Mouse (Mus musculus): ENCODE measurements around the gene Dpt. TPM values are rescaled to one million over a fixed set of nuclear protein-coding genes. Genes with fewer than 3 reads are reported as not detected.
"Not testable (repeated sequence)": the region's sequence is repeated elsewhere in the genome, so short reads cannot be mapped to it uniquely, and the experiment has no call there.

The Dpt gene
- total RNA-seq, 2 experiments from 2014 or later, result not detected

DNA sequence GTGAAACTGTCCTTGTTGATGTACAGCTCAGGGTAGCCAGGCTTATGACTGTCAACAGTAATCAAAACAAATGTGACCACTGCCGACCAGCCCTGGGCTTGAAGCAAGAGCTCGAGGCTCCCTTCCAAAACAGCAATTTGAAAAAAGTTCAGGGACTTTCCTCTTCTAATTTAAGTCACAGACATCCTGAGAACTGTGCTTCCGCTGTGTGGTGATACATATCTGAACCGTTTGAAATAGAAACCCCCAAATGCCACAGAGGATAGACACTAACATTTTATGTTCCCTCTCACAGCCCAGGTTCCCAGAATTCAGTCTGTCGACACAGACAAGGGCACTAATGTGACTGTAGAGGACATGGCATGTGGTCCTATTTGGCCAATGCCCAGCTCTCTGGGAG is 18.9 kb downstream of the Dpt start:
- peak; percentile 37 for ATAC-seq (ENCODE audit: poor library complexity, severe bottlenecking)

DNA sequence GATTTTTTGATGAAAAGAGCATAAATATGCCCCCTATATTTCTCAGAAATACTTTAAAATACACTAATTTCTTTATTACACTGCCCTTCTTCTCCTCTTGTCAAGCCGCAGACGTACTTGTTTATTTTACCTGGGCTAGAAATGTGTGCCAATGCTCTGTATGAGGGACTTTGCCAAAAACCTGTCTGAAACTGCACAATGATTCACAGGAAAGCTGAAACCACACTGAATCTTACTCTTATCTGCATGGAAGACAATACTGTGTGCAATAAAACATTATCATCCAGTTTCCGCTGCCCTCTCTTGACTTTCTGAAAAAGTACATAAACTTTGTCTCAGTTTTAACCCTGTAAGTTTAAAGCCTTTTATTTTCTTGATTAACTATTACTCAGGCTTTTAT is 20.9 kb downstream of the Dpt start:
- no peak for ATAC-seq (ENCODE audit: poor library complexity, severe bottlenecking)

DNA sequence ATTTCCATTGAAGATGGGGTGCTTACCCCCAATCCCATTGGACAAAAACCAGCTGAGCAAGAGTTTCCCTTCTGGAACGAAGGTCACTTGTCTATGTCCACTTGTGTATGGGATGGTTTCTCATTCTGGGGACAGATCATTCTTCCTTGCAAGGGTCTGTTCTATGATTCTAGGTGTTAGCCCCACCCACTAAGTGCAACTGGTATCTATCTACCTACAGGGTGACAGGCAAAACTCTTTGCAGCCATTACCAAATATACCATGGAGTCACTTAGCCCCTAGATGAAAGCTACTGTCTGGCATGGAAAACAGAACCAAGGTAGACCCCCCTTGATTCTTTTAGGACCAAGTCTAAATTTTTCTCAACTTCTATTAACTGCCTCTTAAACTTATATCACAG is 24.9 kb downstream of the Dpt start:
- ATAC-seq (ENCODE audit: poor library complexity, severe bottlenecking), result no peak

DNA sequence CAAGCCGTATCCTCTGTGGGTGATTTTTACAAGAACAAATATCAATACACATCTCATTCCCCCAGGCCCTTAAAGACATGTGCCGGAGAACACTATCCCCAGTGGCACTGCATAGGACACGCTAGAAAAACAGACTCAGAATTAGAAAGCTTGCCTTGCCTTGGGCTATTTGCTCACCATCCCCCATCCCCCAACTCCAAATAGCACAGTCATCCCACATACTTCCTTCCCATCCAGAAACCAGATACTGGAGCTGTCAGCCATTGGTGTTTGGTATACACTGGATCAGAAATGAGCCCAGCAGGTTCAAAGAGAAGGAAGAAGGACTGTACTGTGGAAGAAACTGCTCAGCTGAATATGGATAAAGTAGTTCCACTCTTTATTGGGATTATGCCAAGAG is 25.4 kb downstream of the Dpt start:
- ATAC-seq (ENCODE audit: poor library complexity, severe bottlenecking), result no peak

DNA sequence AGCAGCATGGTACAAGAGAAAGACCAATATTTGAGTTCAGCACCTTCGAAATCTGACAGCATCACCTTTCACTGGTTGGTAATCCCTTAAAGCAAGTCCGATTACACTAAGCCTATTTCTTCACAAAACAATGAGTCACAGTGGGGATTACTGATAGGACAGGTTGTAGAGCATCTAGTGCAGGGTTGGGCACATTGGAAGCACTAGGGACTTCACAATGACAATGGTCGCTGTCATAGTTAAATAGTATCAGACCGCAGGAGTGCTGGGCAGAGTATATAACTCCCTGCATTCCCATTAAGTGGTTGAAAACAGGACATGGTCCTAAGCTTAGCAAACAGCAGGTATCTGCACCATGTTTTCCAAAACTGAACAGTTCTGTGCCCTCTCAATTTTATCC is 25.8 kb downstream of the Dpt start:
- ATAC-seq (ENCODE audit: poor library complexity, severe bottlenecking), result no peak

DNA sequence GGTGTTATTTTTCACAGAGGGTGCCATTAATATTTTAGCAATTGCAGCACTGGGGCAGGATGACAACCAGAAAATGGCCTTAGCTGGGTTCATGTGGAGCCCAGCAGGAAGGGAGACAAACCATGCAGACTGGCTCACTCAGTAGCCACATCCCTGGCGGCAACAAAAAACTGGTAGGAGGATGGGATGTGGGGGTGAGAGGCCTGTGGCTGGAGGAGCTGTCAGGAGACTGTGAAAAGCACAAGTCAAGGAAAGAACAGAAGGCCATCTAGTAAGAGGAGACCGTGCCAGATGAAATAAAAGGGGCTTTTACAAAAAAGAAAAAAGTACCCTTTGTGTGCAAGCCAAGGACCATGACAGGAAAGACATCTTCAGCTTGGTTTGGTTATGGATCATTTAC is 28.5 kb downstream of the Dpt start:
- no peak for ATAC-seq (ENCODE audit: poor library complexity, severe bottlenecking)

DNA sequence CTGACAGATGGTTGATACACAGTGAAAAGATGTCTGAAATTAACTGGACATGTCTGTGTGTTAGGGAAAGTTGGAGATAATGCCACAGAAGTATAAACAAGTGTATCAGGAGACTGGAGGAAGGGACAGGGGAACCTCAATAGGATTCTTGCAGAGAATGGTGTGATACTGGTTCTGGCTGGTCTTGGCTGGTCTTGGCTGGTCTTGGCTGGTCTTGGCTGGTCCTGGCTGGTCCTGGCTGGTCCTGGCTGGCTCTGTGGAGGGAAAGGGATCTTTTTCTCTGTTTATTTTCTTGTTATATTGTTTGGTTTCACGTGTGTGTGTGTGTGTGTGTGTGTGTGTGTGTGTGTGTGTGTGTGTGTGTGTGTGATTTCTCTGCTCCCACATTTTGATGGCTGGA is 33.4 kb downstream of the Dpt start:
- ATAC-seq (ENCODE audit: poor library complexity, severe bottlenecking), result no peak

DNA sequence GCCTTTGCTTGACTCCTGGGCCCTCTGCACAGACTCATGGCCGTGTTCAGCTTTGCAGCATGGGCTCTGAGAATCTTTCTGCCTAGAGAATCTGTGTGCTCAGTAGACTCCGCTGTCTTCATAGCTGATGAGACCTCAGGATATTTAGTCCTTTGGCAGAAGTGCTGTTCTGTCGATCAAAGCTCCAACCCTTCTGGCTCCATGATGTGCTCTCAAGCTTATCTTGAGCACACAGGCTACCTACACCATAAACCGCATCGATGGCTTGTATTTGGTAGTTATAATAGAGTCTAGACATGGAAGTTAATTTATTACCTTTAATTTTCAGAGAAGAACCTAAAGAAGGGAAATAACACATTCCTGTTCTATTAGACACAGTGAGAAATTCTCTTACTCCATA is 36.0 kb downstream of the Dpt start:
- ATAC-seq (ENCODE audit: poor library complexity, severe bottlenecking), result no peak

DNA sequence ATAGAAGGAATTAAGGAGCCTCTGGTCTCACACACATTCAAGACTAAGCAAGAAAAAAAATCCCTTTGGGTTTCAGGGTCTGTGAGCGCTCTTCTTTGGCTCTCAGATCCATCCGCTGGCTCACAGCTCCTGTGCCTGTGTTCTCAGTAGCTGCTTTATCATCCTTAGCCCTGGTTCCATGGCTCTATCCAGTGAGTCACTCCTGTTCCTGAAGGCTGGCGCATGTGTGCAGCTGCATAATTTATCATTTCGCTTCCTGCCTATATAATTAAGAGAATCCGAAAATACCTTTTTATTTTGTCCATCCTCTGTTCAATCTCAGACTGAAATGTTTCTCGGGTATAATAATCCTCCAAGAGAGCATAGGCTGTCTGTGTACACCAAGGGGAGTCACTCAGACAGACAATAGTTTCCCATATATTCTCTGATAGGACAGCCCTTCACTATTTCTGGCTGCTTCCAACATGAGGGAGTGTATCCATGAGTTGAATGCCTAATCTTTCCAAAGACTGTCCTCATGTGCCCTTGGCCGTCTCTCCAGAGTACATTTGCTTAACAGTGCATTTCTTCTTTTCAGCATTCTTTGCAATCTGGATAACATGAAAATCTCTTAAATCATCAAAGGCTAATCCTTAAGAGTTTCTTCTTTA is 52.3 kb downstream of the Dpt start:
- no peak for ATAC-seq (ENCODE audit: poor library complexity, severe bottlenecking)

DNA sequence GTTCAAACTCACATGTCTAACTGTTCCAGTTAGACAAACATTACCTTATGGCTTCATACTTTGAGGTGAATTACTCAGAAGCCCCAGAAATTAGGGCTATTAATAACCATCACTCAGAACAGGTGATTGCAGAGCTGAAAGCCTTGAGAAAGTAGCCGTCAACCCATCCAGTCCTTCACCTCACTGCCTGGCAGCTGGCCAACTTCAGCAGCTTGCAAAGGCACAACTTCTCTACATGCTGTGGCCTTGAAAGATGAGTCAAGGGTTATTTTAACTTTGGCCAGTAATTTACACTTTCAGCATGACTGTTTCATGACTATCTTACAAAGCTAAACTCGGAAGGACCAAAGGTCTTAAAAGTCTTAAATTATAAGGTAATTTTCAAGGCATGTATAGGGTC is 59.3 kb downstream of the Dpt start:
- ATAC-seq (ENCODE audit: poor library complexity, severe bottlenecking), result not testable (repeated sequence)

DNA sequence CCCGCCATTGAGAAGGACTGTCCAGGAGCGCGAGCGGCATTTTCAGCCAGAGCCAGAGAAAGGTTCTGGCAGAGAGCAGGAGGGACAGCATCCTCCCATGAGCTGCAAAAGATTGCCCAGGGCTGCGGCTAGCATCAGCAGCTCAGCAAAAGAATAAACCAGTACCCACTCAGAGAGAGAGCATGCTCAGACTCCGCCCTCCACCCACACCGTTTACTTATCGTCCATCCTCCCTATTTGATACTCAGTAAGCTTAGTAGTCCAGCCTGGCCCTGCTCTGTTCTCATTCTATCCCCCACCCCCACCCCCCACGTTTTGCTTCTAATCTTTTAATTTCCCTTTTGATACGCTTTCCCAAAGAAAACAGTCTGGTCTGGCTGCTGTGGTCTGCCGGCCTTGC is 63.5 kb downstream of the Dpt start:
- ATAC-seq (ENCODE audit: poor library complexity, severe bottlenecking), result no peak

DNA sequence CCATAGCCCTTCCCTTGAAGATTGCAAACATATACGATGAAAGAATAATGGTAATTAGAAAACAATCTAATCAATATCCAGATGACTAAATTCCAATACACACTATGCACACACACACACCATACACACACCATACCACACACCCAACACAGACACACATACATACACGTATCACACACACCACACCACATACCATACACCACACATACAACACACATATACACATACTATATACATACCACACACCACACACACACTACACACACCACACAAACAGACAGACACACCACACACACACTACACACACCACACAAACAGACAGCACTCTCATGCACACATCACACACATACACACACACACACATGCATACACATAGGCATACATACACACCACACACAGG is 64.3 kb downstream of the Dpt start:
- ATAC-seq (ENCODE audit: poor library complexity, severe bottlenecking), result no peak

DNA sequence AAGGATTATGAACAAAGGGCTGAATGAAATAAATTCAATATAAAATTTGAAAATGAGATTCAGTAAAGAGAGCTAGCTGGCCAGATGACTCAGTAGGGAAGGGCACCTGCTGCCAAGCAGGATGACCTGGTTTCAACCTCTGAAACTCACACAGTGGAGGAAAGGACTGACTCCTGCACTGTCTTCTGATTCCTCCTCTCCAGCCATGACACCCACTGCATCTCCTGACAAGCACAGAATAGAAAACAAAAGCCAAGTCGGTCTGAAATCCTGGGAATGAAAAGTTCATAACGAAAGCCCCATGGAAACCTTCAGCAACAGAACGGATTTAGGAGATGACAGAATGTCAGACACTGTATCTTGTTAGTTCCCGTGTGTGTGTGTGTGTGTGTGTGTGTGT is 65.1 kb downstream of the Dpt start:
- no peak for ATAC-seq (ENCODE audit: poor library complexity, severe bottlenecking)

DNA sequence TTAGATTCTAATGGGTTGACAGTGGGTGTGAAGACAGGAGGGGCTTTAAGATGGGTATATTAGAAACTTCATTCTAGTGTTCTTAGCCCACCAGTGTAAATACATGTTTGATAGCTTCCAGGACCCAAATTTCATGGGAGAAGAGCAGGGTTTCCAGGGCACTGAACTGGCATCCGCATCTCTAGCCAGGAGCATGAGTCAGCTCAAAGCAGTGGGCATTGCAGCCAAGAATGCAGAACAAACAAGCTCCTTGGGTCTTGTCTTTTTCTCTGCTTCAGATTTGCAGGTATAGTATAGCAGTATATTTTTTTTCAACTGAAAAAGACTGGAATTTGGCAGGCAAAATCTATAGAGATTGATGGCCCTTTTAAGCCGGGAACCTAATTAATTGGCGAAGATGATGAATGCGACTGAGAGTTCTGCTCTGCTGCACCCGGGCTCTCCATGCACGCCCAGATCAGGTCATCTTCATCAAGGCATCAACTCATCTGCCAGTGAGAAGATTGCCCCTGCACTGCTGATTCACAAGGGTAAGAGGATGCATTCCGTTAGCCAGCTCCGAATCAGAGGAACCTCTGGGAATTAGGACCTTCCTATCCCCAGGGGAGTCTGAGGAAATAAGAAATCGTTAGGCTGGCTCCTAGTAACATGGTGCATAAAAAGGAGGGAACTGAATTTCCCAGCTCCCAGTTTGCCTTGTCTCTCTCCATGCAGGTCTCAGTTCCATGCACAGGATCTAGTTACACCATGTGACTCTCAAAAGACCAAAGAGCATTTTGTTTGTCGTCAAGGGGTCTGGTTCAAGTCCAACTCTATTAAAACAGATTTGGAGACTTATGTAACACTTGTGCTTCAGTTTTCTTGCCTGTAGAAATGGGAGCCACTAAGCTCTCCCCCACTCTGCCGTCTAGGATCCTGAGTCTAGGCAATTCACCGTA is 66.8 kb downstream of the Dpt start:
- no peak for ATAC-seq (ENCODE audit: poor library complexity, severe bottlenecking)

DNA sequence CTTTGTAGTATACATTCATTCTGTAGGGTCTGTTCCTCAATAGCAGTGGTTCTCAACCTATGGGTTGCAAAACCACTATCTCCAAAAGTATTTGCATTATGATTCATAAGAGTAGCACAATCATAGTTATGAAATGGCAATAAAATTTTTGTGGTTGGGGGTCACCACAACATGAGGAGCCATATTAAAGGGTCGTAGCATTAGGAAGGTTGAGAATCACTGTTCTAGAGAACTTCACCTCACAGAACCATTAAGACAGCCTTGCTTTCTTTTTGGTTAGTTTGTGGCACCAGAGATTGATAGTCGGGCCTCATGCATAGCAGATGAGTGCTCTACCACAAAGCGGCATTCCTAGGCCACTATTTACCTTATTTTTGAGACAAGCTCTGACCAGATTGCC is 68.2 kb downstream of the Dpt start:
- no peak for ATAC-seq (ENCODE audit: poor library complexity, severe bottlenecking)

DNA sequence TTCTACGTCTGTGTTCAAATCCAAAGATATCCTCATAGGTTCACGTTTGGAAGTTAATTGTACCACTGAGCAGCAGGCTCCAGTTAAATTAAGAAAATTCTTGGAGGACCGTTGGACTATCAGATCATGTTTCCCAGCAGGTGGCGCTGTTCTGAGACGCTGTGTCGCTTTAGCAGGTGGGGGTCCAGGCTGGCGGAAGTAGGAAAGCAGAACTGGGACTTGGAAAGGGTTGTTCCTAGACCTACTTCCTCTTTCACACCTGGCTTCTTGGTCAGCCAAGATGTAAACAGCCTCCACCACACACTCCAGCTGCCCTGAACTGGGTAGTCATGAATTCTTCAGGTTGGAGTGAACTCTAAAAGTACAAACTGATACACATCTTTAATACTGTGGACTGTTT is 74.2 kb downstream of the Dpt start:
- peak; percentile 84 for ATAC-seq (ENCODE audit: poor library complexity, severe bottlenecking)

Other genes with a start within 250 kb of the Dpt start
- 4.5 and 12.4 TPM in 2 replicates for gene Xcl1, start 138.9 kb downstream of the Dpt start, total RNA-seq (2015)
- gene Xcl1, start 138.9 kb downstream of the Dpt start, total RNA-seq (2017), result 13.4 and 13.8 TPM in 2 replicates

All from megakaryocyte, adult 5-6 weeks (primary cell).